Mouse (Mus musculus): ENCODE measurements around the gene Myh11.
"Not testable (repeated sequence)": the region's sequence is repeated elsewhere in the genome, so short reads cannot be mapped to it uniquely, and the experiment has no call there.

Gene Myh11

GRCm38 (mm10) chr16:14160941-14161340 is 130.2 kb downstream of the Myh11 start:
- no peak for DNase-seq

DNA sequence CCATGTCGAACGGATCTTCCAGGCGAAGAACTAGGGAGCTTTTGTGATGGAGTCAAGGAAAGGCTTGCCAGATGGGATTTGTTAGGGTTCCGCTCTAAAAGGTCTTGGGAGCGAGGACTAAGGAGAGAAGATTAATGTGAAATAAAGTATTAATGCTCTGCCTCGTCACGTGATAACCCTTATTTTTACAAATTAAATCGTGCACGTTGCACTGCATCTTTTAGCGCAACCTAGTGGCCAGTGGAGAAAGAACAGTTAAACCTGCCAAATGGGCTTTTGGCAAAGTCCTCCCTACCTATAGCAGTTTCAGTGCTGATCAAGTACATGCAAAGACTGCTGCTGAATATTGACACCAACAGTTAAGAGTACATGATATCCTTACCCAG is 131.4 kb downstream of the Myh11 start:
- peak; percentile 80 to 83 for DNase-seq

DNA sequence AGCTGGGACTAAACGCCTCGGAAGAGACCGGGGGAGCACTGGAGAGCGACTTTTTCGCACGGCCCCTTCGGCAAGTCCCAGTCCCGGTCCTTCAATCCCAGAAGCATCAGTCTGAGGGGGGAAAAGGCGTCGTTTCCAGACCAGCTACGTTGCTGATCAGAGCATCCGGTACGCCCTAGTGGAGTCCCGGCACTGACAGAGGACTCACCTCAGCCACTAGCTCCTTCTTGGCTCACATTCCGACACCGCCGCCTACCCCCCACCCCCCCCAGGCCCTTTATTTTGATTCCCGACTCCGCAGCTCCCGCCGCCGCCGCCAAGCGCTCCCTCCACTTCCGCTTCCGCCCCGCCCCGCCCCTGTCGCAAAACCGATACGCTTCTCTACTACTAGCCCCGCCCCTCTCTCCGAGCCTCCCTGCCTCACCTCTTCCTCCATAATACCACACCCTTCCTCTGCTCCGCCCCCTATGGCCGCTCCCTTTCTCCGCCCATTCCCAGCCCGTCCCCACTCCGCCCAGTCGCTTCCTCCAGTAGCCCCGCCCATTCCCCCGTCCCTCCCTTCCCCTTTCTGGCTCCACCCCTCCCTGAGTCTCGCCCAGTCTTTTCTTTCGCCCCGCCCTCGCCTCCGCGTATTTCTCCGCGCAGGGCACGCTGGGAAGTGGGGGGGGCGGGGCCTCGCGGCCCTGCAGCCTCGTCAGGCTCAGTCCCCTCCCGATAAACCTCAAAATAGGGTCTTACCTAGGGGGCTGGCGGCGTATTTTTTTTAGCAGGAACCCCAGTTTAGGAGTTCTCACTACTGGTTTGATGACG is 132.0 kb downstream of the Myh11 start:
- peak; percentile 100 for DNase-seq

GRCm38 (mm10) chr16:14158536-14158935 is 132.6 kb downstream of the Myh11 start:
- DNase-seq: no peak

GRCm38 (mm10) chr16:14156312-14156711 is 134.9 kb downstream of the Myh11 start:
- DNase-seq: no peak

GRCm38 (mm10) chr16:14155638-14156037 is 135.5 kb downstream of the Myh11 start:
- not testable (repeated sequence) for DNase-seq

DNA sequence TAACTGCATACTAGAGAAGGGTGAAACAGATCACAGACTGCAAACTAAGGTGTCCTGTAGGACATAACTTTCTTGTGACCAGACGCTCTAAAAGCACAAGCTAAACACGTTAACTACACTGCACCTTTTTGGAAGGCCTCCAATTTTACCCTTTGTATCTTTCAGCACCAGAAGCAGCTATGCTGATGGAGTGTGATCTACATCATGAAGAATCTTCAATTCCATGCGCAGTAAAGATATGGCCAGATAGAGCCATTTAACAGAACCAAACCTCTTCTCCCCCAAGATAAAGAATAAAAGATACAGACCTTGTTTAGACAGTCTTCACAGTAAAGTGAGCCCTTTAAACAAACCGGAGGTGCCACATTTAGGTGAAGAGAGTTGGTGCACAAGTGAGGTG is 139.5 kb downstream of the Myh11 start:
- no peak for DNase-seq

DNA sequence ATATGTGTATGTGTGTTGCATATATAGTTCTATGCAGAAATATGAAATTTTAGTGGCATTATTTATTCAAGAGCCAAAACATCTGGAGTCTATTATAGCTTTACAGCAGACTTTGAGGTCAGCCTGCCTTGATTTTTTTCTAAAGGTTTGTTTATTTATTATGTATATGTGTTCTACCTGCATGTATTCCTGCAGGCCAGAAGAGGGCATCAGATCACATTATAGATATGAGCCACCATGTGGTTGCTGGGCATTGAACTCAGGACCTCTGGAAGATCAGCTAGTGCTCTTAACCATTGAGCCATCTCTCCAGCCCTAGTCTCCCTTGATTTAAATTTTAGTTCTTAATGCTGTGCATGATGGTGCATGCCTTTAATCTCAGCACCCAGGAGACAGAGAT is 143.5 kb downstream of the Myh11 start:
- DNase-seq: no peak
